In the genomic region with DNA sequence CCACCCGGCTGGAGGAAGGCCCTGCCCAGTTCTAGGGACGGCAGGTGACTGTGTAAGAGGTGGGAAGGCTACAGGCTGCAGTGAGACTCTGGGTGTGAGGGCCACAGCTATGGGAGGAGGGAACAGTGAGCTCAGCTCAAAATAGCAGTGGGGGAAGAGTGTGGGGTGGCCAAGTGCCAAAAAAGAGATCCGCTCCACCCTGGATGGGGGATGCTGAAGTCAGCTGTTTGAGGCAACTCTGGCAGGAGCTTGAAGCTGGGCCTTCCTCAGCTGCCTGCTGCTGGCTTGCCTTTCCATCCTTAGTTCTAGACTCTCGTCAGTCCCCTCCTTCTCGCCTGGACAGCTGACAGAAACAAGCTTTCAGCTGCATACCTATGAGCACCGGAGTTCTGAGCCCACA, we compare ENCODE assay signal across 9 mouse cellular contexts. TPM values are rescaled to one million over a fixed set of nuclear protein-coding genes. Genes with fewer than 3 reads are reported as not detected.
DNase-seq lines count a peak whose midpoint lies in the region; ATAC-seq and TF ChIP-seq lines count a peak whose summit lies in the region.
"Had no signal": no experiment of that assay in that cellular context is flagged by ENCODE, and none has a peak within 500 bp of the region (broad histone marks: within the 10 kb centered on the region; RNA-seq: fewer than 3 reads in every experiment).

No protein-coding gene starts in this region.

- no peak overlapping the region for H3K4me3 ChIP-seq in midbrain, embryonic 14.5 days (replicated peaks; ENCODE audit: low read depth, low read length)
- no peak overlapping the region for H3K4me3 ChIP-seq in midbrain, embryonic 16.5 days (ENCODE audit: low read depth, low read length)
- H3K4me3 ChIP-seq in lung, embryonic 14.5 days (ENCODE audit: low read depth, low read length), result no peak overlapping the region
- H3K4me3 ChIP-seq in small intestine, adult 2 months (ENCODE audit: low read depth, low read length), result no peak overlapping the region
- H3K4me3 ChIP-seq: megakaryocyte, embryonic 14.5 days had no signal

- no peaks in the 10 kb centered on the region for H3K27me3 ChIP-seq in midbrain, embryonic 14.5 days (ENCODE audit: control insufficient read depth, insufficient read depth, low read length)
- no peaks in the 10 kb centered on the region for H3K27me3 ChIP-seq in midbrain, embryonic 16.5 days (ENCODE audit: control insufficient read depth, insufficient read depth, low read depth, low read length)
- no peaks in the 10 kb centered on the region for H3K27me3 ChIP-seq in lung, embryonic 14.5 days (ENCODE audit: insufficient read depth, low read length)
- H3K27me3 ChIP-seq in small intestine, adult 2 months (ENCODE audit: control insufficient read depth, insufficient read depth, low read length), result no peaks in the 10 kb centered on the region

- intact Hi-C loops in heart, postnatal 14 days (cut with DNase I), result no loop called here

- H3K36me3 ChIP-seq in midbrain, embryonic 14.5 days (ENCODE audit: control insufficient read depth, insufficient read depth, low read length), result no peaks in the 10 kb centered on the region
- no peaks in the 10 kb centered on the region for H3K36me3 ChIP-seq in midbrain, embryonic 16.5 days (ENCODE audit: control insufficient read depth, insufficient read depth, low read length)
- peaks cover 35% of the 10 kb centered on the region for H3K36me3 ChIP-seq in lung, embryonic 14.5 days (ENCODE audit: insufficient read depth)
- no peaks in the 10 kb centered on the region for H3K36me3 ChIP-seq in small intestine, adult 2 months (ENCODE audit: control insufficient read depth, insufficient read depth, low read length)

- no peak overlapping the region for H3K27ac ChIP-seq in midbrain, embryonic 14.5 days (replicated peaks; ENCODE audit: low read depth, low read length)
- H3K27ac ChIP-seq in midbrain, embryonic 16.5 days (ENCODE audit: low read length), result no peak overlapping the region
- peak overlapping the region; percentile 80 for H3K27ac ChIP-seq in lung, embryonic 14.5 days (ENCODE audit: low read depth)
- peak overlapping the region; percentile 50 for H3K27ac ChIP-seq in small intestine, adult 2 months (ENCODE audit: insufficient read depth, low read depth, low read length)

- WGBS in midbrain, embryonic 14.5 days, result 70% methylated on average over 6 of the region's 6 CpGs
- WGBS in midbrain, embryonic 16.5 days, result 58% methylated on average over 6 of the region's 6 CpGs
- WGBS in lung, embryonic 14.5 days, result 27% methylated on average over 6 of the region's 6 CpGs
- 69% methylated on average over 6 of the region's 6 CpGs for WGBS in small intestine, adult 2 months

- no peak overlapping the region for H3K4me2 ChIP-seq in midbrain, embryonic 14.5 days (ENCODE audit: low read length)
- H3K4me2 ChIP-seq in midbrain, embryonic 16.5 days (ENCODE audit: low read length), result no peak overlapping the region
- H3K4me2 ChIP-seq in lung, embryonic 14.5 days, result 0 out of 2 replicates have a peak overlapping the region, but pooled peaks have one; percentile 10

- peak; percentile 60 for DNase-seq in midbrain, embryonic 14.5 days
- peak; percentile 83 to 87 for DNase-seq in frontal cortex, adult 2 months (ENCODE audit: extremely low spot score in 1 of 2, low spot score in 1 of 2)
- peak; percentile 82 to 84 for DNase-seq in heart, postnatal 14 days
- DNase-seq in layer of hippocampus, adult 18-20 months (ENCODE audit: low spot score in 2 of 2), result peak; percentile 60 to 70
- peak; percentile 93 for DNase-seq in lung, embryonic 14.5 days
- DNase-seq in embryo, embryonic 11 days, result no peak

- ATAC-seq in midbrain, embryonic 14.5 days (ENCODE audit: low FRiP score, low TSS enrichment), result no peak
- ATAC-seq in midbrain, embryonic 16.5 days, result no peak
- peak; percentile 78 for ATAC-seq in lung, embryonic 14.5 days (ENCODE audit: insufficient read depth)

- no peak for TF ChIP-seq CTCF in lung, embryonic 14.5 days (IDR thresholded peaks at IDR 0.05; ENCODE audit: low read depth)
- TF ChIP-seq CTCF in small intestine, adult 2 months (IDR thresholded peaks at IDR 0.05; ENCODE audit: extremely low read depth, insufficient read length, insufficient replicate concordance, low read depth, low read length), result no peak

- no peak overlapping the region for H3K9ac ChIP-seq in midbrain, embryonic 14.5 days (replicated peaks; ENCODE audit: low read length)
- no peak overlapping the region for H3K9ac ChIP-seq in midbrain, embryonic 16.5 days (ENCODE audit: low read depth, low read length)
- no peak overlapping the region for H3K9ac ChIP-seq in lung, embryonic 14.5 days

- no peak for TF ChIP-seq POLR2A in small intestine, adult 2 months (IDR thresholded peaks at IDR 0.05; ENCODE audit: low read depth, low read length)

- H3K4me1 ChIP-seq in midbrain, embryonic 14.5 days (ENCODE audit: control insufficient read depth, insufficient read depth, low read length), result peaks cover 12% of the 10 kb centered on the region
- H3K4me1 ChIP-seq in midbrain, embryonic 16.5 days (ENCODE audit: control insufficient read depth, insufficient read depth, low read length), result peaks cover 11% of the 10 kb centered on the region
- H3K4me1 ChIP-seq in lung, embryonic 14.5 days (ENCODE audit: insufficient read depth), result peaks cover 49% of the 10 kb centered on the region
- peaks cover 42% of the 10 kb centered on the region for H3K4me1 ChIP-seq in small intestine, adult 2 months (ENCODE audit: control insufficient read depth, insufficient read depth, insufficient read length, low read length)

- H3K9me3 ChIP-seq in midbrain, embryonic 14.5 days (ENCODE audit: control insufficient read depth, low read length), result no peaks in the 10 kb centered on the region
- no peaks in the 10 kb centered on the region for H3K9me3 ChIP-seq in midbrain, embryonic 16.5 days (replicated peaks; ENCODE audit: control insufficient read depth, low read length, poor library complexity, severe bottlenecking)
- H3K9me3 ChIP-seq in lung, embryonic 14.5 days (ENCODE audit: low read depth, low read length), result no peaks in the 10 kb centered on the region
- H3K9me3 ChIP-seq: megakaryocyte, embryonic 14.5 days had no signal

RNA-seq across cellular contexts. Expression of a gene that starts 32.2 kb away (rescaled TPM):
- 8.1 and 13.6 TPM in 2 replicates for polyA plus RNA-seq in midbrain, embryonic 14.5 days (2014; fragmentation: Nextera tagmentation; extraction: Ambion mirVana)
- polyA plus RNA-seq in midbrain, embryonic 16.5 days (2015; fragmentation: Nextera tagmentation; extraction: Ambion mirVana), result 11.0 and 12.2 TPM in 2 replicates
- 46.0 and 46.3 TPM in 2 replicates for polyA plus RNA-seq in frontal cortex, adult 2 months (2012; rRNA removed)
- total RNA-seq in heart, postnatal 14 days (2021), result 10 to 100 TPM; 47.6 to 48.3 TPM
- total RNA-seq in layer of hippocampus, adult 18-20 months (2021), result 10 to 100 TPM; 61.8 to 65.7 TPM
- polyA plus RNA-seq in lung, embryonic 14.5 days (2014; fragmentation: Nextera tagmentation; extraction: Ambion mirVana), result 29.6 and 29.8 TPM in 2 replicates
- polyA plus RNA-seq in small intestine, adult 2 months (2012; rRNA removed), result 9.0 and 10.1 TPM in 2 replicates

RNA-seq across cellular contexts. Expression of a gene that starts 42.6 kb away (rescaled TPM):
- 28.0 and 29.4 TPM in 2 replicates for polyA plus RNA-seq in midbrain, embryonic 14.5 days (2014; fragmentation: Nextera tagmentation; extraction: Ambion mirVana)
- polyA plus RNA-seq in midbrain, embryonic 16.5 days (2015; fragmentation: Nextera tagmentation; extraction: Ambion mirVana), result 29.6 and 40.3 TPM in 2 replicates
- 48.2 and 56.4 TPM in 2 replicates for polyA plus RNA-seq in frontal cortex, adult 2 months (2012; rRNA removed)
- total RNA-seq in heart, postnatal 14 days (2021), result 100 to 1,000 TPM; 238 to 261 TPM
- 10 to 100 TPM; 26.8 to 30.1 TPM for total RNA-seq in layer of hippocampus, adult 18-20 months (2021)
- 29.2 and 30.4 TPM in 2 replicates for polyA plus RNA-seq in lung, embryonic 14.5 days (2014; fragmentation: Nextera tagmentation; extraction: Ambion mirVana)
- 66.8 and 80.1 TPM in 2 replicates for polyA plus RNA-seq in small intestine, adult 2 months (2012; rRNA removed)

Comparison
In these comparisons a context has a peak if more than half of its experiments do, and no peak if none do; other contexts are left out.
1. H3K27ac ChIP-seq: peak in lung, embryonic 14.5 days (single experiment) and small intestine, adult 2 months (single experiment); none in midbrain, embryonic 14.5 days (single experiment) and midbrain, embryonic 16.5 days (single experiment).